Mouse (Mus musculus): ENCODE results near the gene Hoxa6.

Hoxa6 gene

GRCm38 (mm10) chr6:52165441-52166370 lies 42.8 kb downstream of the Hoxa6 start:
- no peak for DNase-seq (ENCODE audit: low spot score in 2 of 2)

- no peak for DNase-seq (ENCODE audit: low spot score in 2 of 2)
Measured at GRCm38 (mm10) chr6:52164626-52165440, 43.7 kb downstream of the Hoxa6 start, which contains the start of gene Hoxa2. Gene Hoxa2, minus strand, starts transcription at chr6:52164831.

- DNase-seq (ENCODE audit: low spot score in 2 of 2), result no peak
Measured at GRCm38 (mm10) chr6:52164051-52164625, 44.4 kb downstream of the Hoxa6 start.

GRCm38 (mm10) chr6:52163366-52164031 lies 45.0 kb downstream of the Hoxa6 start:
- no peak for DNase-seq (ENCODE audit: low spot score in 2 of 2)

- DNase-seq (ENCODE audit: low spot score in 2 of 2), result no peak
Measured at GRCm38 (mm10) chr6:52162611-52163365, 45.7 kb downstream of the Hoxa6 start.

- DNase-seq (ENCODE audit: low spot score in 2 of 2), result no peak
Measured at GRCm38 (mm10) chr6:52162093-52162380, 46.5 kb downstream of the Hoxa6 start.

GRCm38 (mm10) chr6:52161336-52162092 lies 47.0 kb downstream of the Hoxa6 start:
- no peak for DNase-seq (ENCODE audit: low spot score in 2 of 2)

GRCm38 (mm10) chr6:52160511-52161335 lies 47.8 kb downstream of the Hoxa6 start:
- DNase-seq (ENCODE audit: low spot score in 2 of 2), result peak in 1 of 2 experiments; percentile 75

- no peak for DNase-seq (ENCODE audit: low spot score in 2 of 2)
Measured at GRCm38 (mm10) chr6:52159979-52160378, 48.5 kb downstream of the Hoxa6 start.

- no peak for DNase-seq (ENCODE audit: low spot score in 2 of 2)
Measured at GRCm38 (mm10) chr6:52159164-52159761, 49.3 kb downstream of the Hoxa6 start.

GRCm38 (mm10) chr6:52158276-52159051 lies 50.1 kb downstream of the Hoxa6 start, which contains the start of gene Hoxa1:
Gene Hoxa1, minus strand, starts transcription at chr6:52158317.
- peak; percentile 59 to 81 for DNase-seq (ENCODE audit: low spot score in 2 of 2)

- DNase-seq (ENCODE audit: low spot score in 2 of 2), result no peak
Measured at GRCm38 (mm10) chr6:52157466-52158275, 50.9 kb downstream of the Hoxa6 start.

- no peak for DNase-seq (ENCODE audit: low spot score in 2 of 2)
Measured at GRCm38 (mm10) chr6:52156551-52157200, 51.8 kb downstream of the Hoxa6 start.

Measured in urinary bladder, postnatal 36 days (tissue).